Comparison of ENCODE assay signal across 10 mouse cellular contexts in the genomic region with DNA sequence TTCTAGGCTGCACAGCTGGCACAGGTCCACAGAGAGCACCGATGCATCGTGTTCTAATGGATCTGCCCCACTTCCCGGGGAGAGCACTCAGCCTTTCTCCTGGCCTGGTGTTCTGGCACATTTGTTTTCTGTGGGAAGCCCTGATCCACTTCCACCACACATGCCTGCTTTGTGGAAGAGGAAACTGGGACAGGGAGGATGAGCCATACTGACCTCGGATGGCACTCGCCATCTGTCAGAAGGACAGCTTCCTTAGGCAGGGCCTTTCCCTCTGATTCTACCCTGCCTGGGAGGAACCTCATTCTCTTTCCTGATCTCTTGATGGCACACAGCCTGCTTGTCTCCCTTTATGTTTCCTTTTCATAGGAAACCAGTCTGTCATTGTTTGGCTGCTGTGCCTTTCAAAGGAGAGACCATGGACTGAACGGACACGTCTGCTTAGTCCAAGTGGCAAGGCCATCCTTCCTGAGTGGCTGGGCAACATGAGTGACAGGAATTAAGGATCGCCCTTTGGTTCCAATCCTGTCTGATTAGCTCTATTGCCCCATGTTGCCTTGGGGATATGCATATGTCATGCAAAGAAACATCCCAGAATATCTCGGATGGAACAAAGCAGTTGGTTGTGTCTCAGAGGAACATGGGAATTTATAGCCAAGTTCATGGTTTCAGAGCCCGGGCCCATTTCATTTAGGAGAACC. TPM values are rescaled to one million over a fixed set of nuclear protein-coding genes. Genes with fewer than 3 reads are reported as not detected.
DNase-seq lines count a peak whose midpoint lies in the region; ATAC-seq and TF ChIP-seq lines count a peak whose summit lies in the region.
"Had no signal": no experiment of that assay in that cellular context is flagged by ENCODE, and none has a peak within 500 bp of the region (broad histone marks: within the 10 kb centered on the region; RNA-seq: fewer than 3 reads in every experiment).

No protein-coding gene starts in this region.

- H3K4me1 ChIP-seq in neural tube, embryonic 15.5 days = no peaks in the 10 kb centered on the region; the same call in 1 of the 2 replicates
- H3K4me1 ChIP-seq in kidney, postnatal 0 days (replicated peaks; ENCODE audit: insufficient read depth, low read length) = no peaks in the 10 kb centered on the region
- H3K4me1 ChIP-seq: neural tube, embryonic 12.5 days had no signal

- H3K27ac ChIP-seq in neural tube, embryonic 15.5 days (replicated peaks) = peak overlapping the region; percentile 11; the same call in 1 of the 2 replicates
- no peak overlapping the region for H3K27ac ChIP-seq in kidney, postnatal 0 days
- H3K27ac ChIP-seq: neural tube, embryonic 12.5 days had no signal

- no peaks in the 10 kb centered on the region for H3K36me3 ChIP-seq in neural tube, embryonic 15.5 days
- no peaks in the 10 kb centered on the region for H3K36me3 ChIP-seq in kidney, postnatal 0 days (ENCODE audit: insufficient read depth, low read length)
- H3K36me3 ChIP-seq: neural tube, embryonic 12.5 days had no signal

- no peaks in the 10 kb centered on the region for H3K9me3 ChIP-seq in neural tube, embryonic 15.5 days (replicated peaks)
- H3K9me3 ChIP-seq in kidney, postnatal 0 days (replicated peaks; ENCODE audit: low read length) = no peaks in the 10 kb centered on the region

- ATAC-seq in neural tube, embryonic 15.5 days (ENCODE audit: low FRiP score) = 0 out of 2 replicates have a peak, but pooled peaks have one; percentile 35
- ATAC-seq in kidney, postnatal 0 days (replicated peaks; ENCODE audit: low FRiP score, low read depth) = no peak

- H3K9ac ChIP-seq in neural tube, embryonic 15.5 days (replicated peaks) = no peak overlapping the region
- no peak overlapping the region for H3K9ac ChIP-seq in kidney, postnatal 0 days (ENCODE audit: low read depth, low read length)
- H3K9ac ChIP-seq: neural tube, embryonic 12.5 days had no signal

- TF ChIP-seq CTCF in kidney, postnatal 0 days (IDR thresholded peaks at IDR 0.05; ENCODE audit: low read depth) = no peak

- DNase-seq in adrenal gland, adult (ENCODE audit: inconsistent age in 2 of 2, low spot score in 1 of 2) = peak; percentile 52 to 88
- no peak for DNase-seq in adrenal gland, postnatal 4 days (ENCODE audit: low spot score in 2 of 2)
- DNase-seq in neural tube, embryonic 10.5 days (ENCODE audit: extremely low spot score, low spot score) = no peak
- DNase-seq in kidney, postnatal 0 days (ENCODE audit: low spot score) = peak; percentile 62
- DNase-seq in retina, postnatal 1 day = peak; percentile 77
- DNase-seq in spleen, postnatal 10 days (ENCODE audit: low spot score in 2 of 2) = no peak
- no peak for DNase-seq in urinary bladder, adult 18-20 months (ENCODE audit: low spot score in 2 of 2)

- WGBS in neural tube, embryonic 15.5 days = 58% methylated on average over 10 of the region's 10 CpGs
- 61% methylated on average over 10 of the region's 10 CpGs for WGBS in kidney, postnatal 0 days

- no peak overlapping the region for H3K4me2 ChIP-seq in neural tube, embryonic 15.5 days
- H3K4me2 ChIP-seq in kidney, postnatal 0 days (ENCODE audit: low read length) = no peak overlapping the region
- H3K4me2 ChIP-seq: neural tube, embryonic 12.5 days had no signal

- no peak overlapping the region for H3K4me3 ChIP-seq in neural tube, embryonic 15.5 days (replicated peaks)
- H3K4me3 ChIP-seq in kidney, postnatal 0 days (replicated peaks; ENCODE audit: low read depth, low read length) = no peak overlapping the region
- H3K4me3 ChIP-seq: neural tube, embryonic 12.5 days had no signal

- H3K27me3 ChIP-seq in neural tube, embryonic 15.5 days (replicated peaks) = no peaks in the 10 kb centered on the region
- no peaks in the 10 kb centered on the region for H3K27me3 ChIP-seq in kidney, postnatal 0 days (ENCODE audit: insufficient read depth, low read length)
- H3K27me3 ChIP-seq: neural tube, embryonic 12.5 days had no signal

RNA-seq across cellular contexts. Expression of gene Echdc3, which starts 13.7 kb away (rescaled TPM):
- total RNA-seq in adrenal gland, postnatal 4 days (2021) = 10 to 100 TPM; 46.5 to 52.3 TPM
- 1.3 and 3.2 TPM in 2 replicates for polyA plus RNA-seq in neural tube, embryonic 15.5 days (2015; fragmentation: Nextera tagmentation; extraction: Ambion mirVana)
- polyA plus RNA-seq in kidney, postnatal 0 days (2015; fragmentation: Nextera tagmentation; extraction: Ambion mirVana) = 15.1 and 16.0 TPM in 2 replicates
- total RNA-seq: MEL had no signal

Comparison
In these comparisons a context has a peak if more than half of its experiments do, and no peak if none do; other contexts are left out.
1. DNase-seq: peak in adrenal gland, adult (2 of 2), kidney, postnatal 0 days (single experiment) and retina, postnatal 1 day (single experiment); none in adrenal gland, postnatal 4 days (0 of 2), neural tube, embryonic 10.5 days (single experiment), spleen, postnatal 10 days (0 of 2) and urinary bladder, adult 18-20 months (0 of 2).